Mouse (Mus musculus) forebrain, embryonic 16.5 days (tissue): ENCODE data around the gene Olfr354. TPM values are rescaled to one million over a fixed set of nuclear protein-coding genes. Genes with fewer than 3 reads are reported as not detected.

Experiments used
- ATAC-seq: fragments of 200-750 bp; cut with Nextera tagmentation; 2 replicates; pipeline ENCODE4 v1.8.0; 2017; ENCODE audit warnings: mild to moderate bottlenecking, moderate library complexity
- H3K27ac ChIP-seq: fragments of 300-500 bp; sonication (generic); 2 replicates; pipeline ENCODE4 v1.5.1; 2014; ENCODE audit warnings: low read length, control low read depth
- H3K27me3 ChIP-seq: fragments of 300-500 bp; sonication (generic); replicated peaks from 2 replicates; pipeline ENCODE4 v1.6.1; 2014; ENCODE audit warnings: low read length; ENCODE audit not compliant: control insufficient read depth, insufficient read depth
- H3K36me3 ChIP-seq: fragments of 300-500 bp; sonication (generic); 2 replicates; pipeline ENCODE4 v1.6.1; 2014; ENCODE audit not compliant: control insufficient read depth, insufficient read depth
- H3K4me1 ChIP-seq: fragments of 300-500 bp; sonication (generic); replicated peaks from 2 replicates; pipeline ENCODE4 v1.6.1; 2014; ENCODE audit warnings: low read length; ENCODE audit not compliant: control insufficient read depth, insufficient read depth
- H3K4me2 ChIP-seq: fragments of 300-500 bp; sonication (generic); 2 replicates; pipeline ENCODE4 v1.6.1; 2014; ENCODE audit warnings: mild to moderate bottlenecking, low read length, control low read depth
- H3K4me3 ChIP-seq: fragments of 300-500 bp; sonication (generic); replicated peaks from 2 replicates; pipeline ENCODE4 v1.5.1; 2014; ENCODE audit warnings: mild to moderate bottlenecking, low read length, control low read depth
- H3K9ac ChIP-seq: fragments of 300-500 bp; sonication (generic); replicated peaks from 2 replicates; pipeline ENCODE4 v1.6.1; 2014; ENCODE audit warnings: low read depth, low read length, control low read depth
- H3K9me3 ChIP-seq: fragments of 300-500 bp; sonication (generic); 2 replicates; pipeline ENCODE4 v1.6.1; 2016; ENCODE audit warnings: low read length; ENCODE audit not compliant: control insufficient read depth
- WGBS: fragments of 180-500 bp; shearing (Covaris S2); extraction: QIAGEN DNeasy Blood & Tissue Kit; methylation state at CpG from one replicate; pipeline ENCODE4 v1.1.7; 2014; 5-methylcytosine and 5-hydroxymethylcytosine counted together
- polyA plus RNA-seq: library from polyadenylated mRNA; unstranded; fragments of >200 nt; fragmentation: Nextera tagmentation; extraction: Ambion mirVana; gene quantifications from 2 replicates; pipeline ENCODE4 v1.2.1, GENCODE M21; 2015

Gene Olfr354
- not detected in 2 replicates for polyA plus RNA-seq

GRCm38 (mm10) chr2:36905380-36905779, at the start of gene Olfr354:
TSS of gene Olfr354 (plus strand) at chr2:36905680.
- ATAC-seq: no peak
- no peaks in the 10 kb centered on the region for H3K4me1 ChIP-seq
- H3K4me2 ChIP-seq: no peak within 1 kb of the TSS
- no peak within 1 kb of the TSS for H3K9ac ChIP-seq
- no peak within 1 kb of the TSS for H3K4me3 ChIP-seq
- H3K27ac ChIP-seq: no peak within 1 kb of the TSS
- H3K27me3 ChIP-seq: no peaks in the 10 kb centered on the region
- H3K9me3 ChIP-seq: peaks cover 10% of the 10 kb centered on the region; the same call in 1 of the 2 replicates
- H3K36me3 ChIP-seq: no peaks in the 10 kb centered on the region

DNA sequence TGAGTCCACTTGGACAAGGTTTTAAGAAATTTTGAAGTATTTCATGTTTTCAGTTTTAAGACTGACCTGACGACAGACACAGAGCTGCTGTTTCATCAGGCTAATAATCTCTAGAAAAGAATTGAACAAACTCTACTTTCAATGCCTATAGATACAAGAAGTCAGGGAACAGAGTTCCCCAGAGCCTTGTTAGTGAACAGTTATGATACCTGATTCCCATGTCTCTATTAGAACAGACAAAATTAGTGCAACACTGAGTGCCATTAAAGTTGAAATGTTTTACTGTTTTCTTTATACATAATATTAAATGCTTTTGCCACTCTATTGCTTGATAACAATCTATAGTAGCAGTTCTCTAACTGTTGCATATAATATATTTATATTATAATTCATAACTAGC, 42.9 kb upstream of the Olfr354 start, which contains the start of gene Olfr351:
Olfr351 (minus strand) TSS at position 101 of the 400 bp plus-strand sequence.
- H3K4me2 ChIP-seq: no peak within 1 kb of the TSS
- 67% methylated on average over 1 of the region's 1 CpGs for WGBS

DNA sequence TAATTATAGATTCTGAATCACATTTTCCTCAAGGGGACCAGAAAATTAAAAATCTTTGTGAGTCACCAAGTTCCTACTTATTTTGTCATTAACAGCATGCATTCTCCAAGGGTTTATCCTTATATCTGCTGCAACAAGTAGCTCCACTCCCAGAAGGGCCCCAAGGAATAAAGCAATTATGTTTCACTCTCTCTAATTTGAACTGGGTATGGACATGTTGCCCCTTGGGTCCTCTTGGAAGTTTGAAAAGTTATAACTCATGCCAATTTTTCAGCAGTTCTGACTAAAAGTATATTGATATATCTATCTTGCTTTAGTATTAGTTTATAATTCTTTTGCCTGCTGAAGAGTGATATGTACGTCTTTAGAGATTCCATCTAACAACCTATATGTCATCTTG, 37.3 kb upstream of the Olfr354 start, which contains the start of gene Olfr352:
Olfr352 (plus strand) TSS at position 301 of the 400 bp plus-strand sequence.
- no peaks in the 10 kb centered on the region for H3K27me3 ChIP-seq
- no peak for ATAC-seq
- no peaks in the 10 kb centered on the region for H3K36me3 ChIP-seq
- no peak within 1 kb of the TSS for H3K4me3 ChIP-seq
- 84% methylated on average over 1 of the region's 1 CpGs for WGBS
- H3K4me1 ChIP-seq: no peaks in the 10 kb centered on the region
- no peak within 1 kb of the TSS for H3K9ac ChIP-seq
- H3K27ac ChIP-seq: no peak within 1 kb of the TSS
- peaks cover 17% of the 10 kb centered on the region; the same call in 1 of the 2 replicates for H3K9me3 ChIP-seq
- no peak within 1 kb of the TSS for H3K4me2 ChIP-seq

More for the DNA sequence above, 42.9 kb upstream of the Olfr354 start, which contains the start of gene Olfr351:
- no peak within 1 kb of the TSS for H3K4me3 ChIP-seq
- no peak within 1 kb of the TSS for H3K9ac ChIP-seq
- no peak within 1 kb of the TSS for H3K27ac ChIP-seq
- no peak for ATAC-seq
- H3K27me3 ChIP-seq: no peaks in the 10 kb centered on the region
- H3K36me3 ChIP-seq: no peaks in the 10 kb centered on the region
- H3K9me3 ChIP-seq: peaks cover 15% of the 10 kb centered on the region
- H3K4me1 ChIP-seq: no peaks in the 10 kb centered on the region

DNA sequence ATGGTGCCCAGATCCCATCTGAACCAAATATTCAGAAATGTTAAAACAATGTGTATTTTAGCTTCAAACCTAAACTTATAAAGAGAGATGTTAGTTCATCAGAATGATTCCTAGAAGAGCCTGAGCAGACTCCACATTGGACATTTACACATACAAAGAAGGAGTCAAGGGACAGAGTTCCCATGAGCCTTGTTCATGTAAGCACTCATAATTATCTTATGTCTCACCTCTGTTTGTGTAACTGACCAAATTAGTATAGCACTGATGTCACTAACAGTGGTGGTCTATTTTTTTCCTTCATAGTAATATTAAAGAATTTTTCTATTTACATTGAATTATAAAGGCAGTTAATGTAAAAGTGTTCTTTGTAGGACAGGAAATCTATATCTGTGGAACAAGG, 12.6 kb upstream of the Olfr354 start, which contains the start of gene Olfr353:
Olfr353 (minus strand) TSS at position 101 of the 400 bp plus-strand sequence.
- H3K4me2 ChIP-seq: no peak within 1 kb of the TSS
- H3K36me3 ChIP-seq: no peaks in the 10 kb centered on the region
- no peaks in the 10 kb centered on the region for H3K4me1 ChIP-seq
- ATAC-seq: no peak
- H3K9ac ChIP-seq: no peak within 1 kb of the TSS
- H3K27me3 ChIP-seq: no peaks in the 10 kb centered on the region
- peaks cover 14% of the 10 kb centered on the region; the same call in 1 of the 2 replicates for H3K9me3 ChIP-seq
- no peak within 1 kb of the TSS for H3K4me3 ChIP-seq
- H3K27ac ChIP-seq: no peak within 1 kb of the TSS

DNA sequence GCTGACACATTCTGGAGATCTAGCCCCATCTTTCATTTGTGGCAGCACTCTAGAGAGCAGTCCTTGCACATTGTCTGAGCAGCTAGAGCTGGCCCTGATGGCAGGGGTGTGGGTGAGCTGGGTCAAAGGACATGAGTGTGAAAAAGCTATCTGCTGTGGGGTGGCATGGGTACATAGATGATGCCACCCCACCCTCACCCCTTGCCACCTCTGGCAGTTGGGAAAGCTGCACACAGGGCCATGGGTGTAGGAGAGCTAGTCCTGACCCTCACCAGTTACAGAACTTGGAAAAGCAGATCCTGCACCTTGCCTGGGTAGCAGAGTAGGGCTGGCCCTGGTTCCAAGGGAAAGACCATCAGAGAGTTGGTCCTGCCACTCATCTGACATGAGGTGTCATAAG, 8.4 kb upstream of the Olfr354 start:
- Histone ChIP-seq H3K4me3 (no peak overlapping the region), H3K36me3 (no peaks in the 10 kb centered on the region), H3K9ac (no peak overlapping the region), H3K4me1 (no peaks in the 10 kb centered on the region), H3K27ac (no peak overlapping the region), H3K4me2 (no peak overlapping the region), H3K27me3 (no peaks in the 10 kb centered on the region), H3K9me3 (0 out of 2 replicates have a peak, but pooled peaks cover 12% of the 10 kb centered on the region)
- ATAC-seq: no peak

DNA sequence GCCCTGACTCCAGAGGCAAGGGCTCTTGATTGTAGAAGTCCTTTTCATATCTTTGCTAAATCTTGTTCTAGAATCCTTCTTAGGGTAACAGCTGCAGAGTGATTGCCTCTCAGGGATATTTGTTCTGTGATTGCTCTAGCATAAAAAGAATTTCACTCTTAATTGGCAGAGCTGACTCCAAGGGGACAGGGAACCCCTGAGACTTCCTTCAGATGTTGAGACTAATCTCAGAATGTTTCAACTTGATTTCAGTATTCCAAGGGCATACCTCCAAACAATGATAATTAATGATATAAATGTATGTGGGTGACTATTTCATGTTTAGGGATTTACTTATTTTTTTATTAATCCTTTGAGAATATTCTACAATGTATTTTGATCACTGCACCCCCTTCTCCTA, 23.3 kb downstream of the Olfr354 start, which contains the start of gene Olfr355:
Olfr355 (minus strand) TSS at position 101 of the 400 bp plus-strand sequence.
- Histone ChIP-seq H3K4me2 (no peak within 1 kb of the TSS), H3K27ac (no peak within 1 kb of the TSS), H3K4me3 (no peak within 1 kb of the TSS), H3K9ac (no peak within 1 kb of the TSS), H3K9me3 (no peaks in the 10 kb centered on the region; the same call in 1 of the 2 replicates), H3K36me3 (no peaks in the 10 kb centered on the region), H3K27me3 (no peaks in the 10 kb centered on the region), H3K4me1 (no peaks in the 10 kb centered on the region)
- ATAC-seq: no peak

GRCm38 (mm10) chr2:36936821-36937220, 31.3 kb downstream of the Olfr354 start, which contains the start of gene Olfr356:
TSS of gene Olfr356 (plus strand) at chr2:36937121.
- no peaks in the 10 kb centered on the region for H3K36me3 ChIP-seq
- H3K9ac ChIP-seq: no peak within 1 kb of the TSS
- H3K9me3 ChIP-seq: peaks cover 5% of the 10 kb centered on the region
- no peak within 1 kb of the TSS for H3K4me2 ChIP-seq
- 86% methylated on average over 2 of the region's 2 CpGs for WGBS
- no peak for ATAC-seq
- H3K27me3 ChIP-seq: no peaks in the 10 kb centered on the region
- no peak within 1 kb of the TSS for H3K27ac ChIP-seq
- H3K4me3 ChIP-seq: no peak within 1 kb of the TSS
- no peaks in the 10 kb centered on the region for H3K4me1 ChIP-seq

Other genes starting within 250 kb of the Olfr354 start
- gene Olfr346, start 219.9 kb upstream of the Olfr354 start, polyA plus RNA-seq: not detected in 2 replicates
- not detected in 2 replicates for gene Olfr347, start 173.8 kb upstream of the Olfr354 start, polyA plus RNA-seq
- gene Olfr348, start 121.4 kb upstream of the Olfr354 start, polyA plus RNA-seq: not detected in 2 replicates
- not detected in 2 replicates for gene Olfr50, start 115.1 kb upstream of the Olfr354 start, polyA plus RNA-seq
- gene Olfr3, start 88.6 kb upstream of the Olfr354 start, polyA plus RNA-seq: not detected in 2 replicates
- not detected in 2 replicates for gene Olfr350, start 59.4 kb upstream of the Olfr354 start, polyA plus RNA-seq
- not detected in 2 replicates for gene Olfr351, start 43.0 kb upstream of the Olfr354 start, polyA plus RNA-seq
- gene Olfr352, start 37.2 kb upstream of the Olfr354 start, polyA plus RNA-seq: not detected in 2 replicates
- gene Olfr353, start 12.7 kb upstream of the Olfr354 start, polyA plus RNA-seq: not detected in 2 replicates
- not detected in 2 replicates for gene Olfr355, start 23.2 kb downstream of the Olfr354 start, polyA plus RNA-seq
- gene Olfr356, start 31.4 kb downstream of the Olfr354 start, polyA plus RNA-seq: not detected in 2 replicates
- not detected in 2 replicates for gene Olfr357, start 88.1 kb downstream of the Olfr354 start, polyA plus RNA-seq
- not detected in 2 replicates for gene Olfr358, start 103.7 kb downstream of the Olfr354 start, polyA plus RNA-seq
- not detected in 2 replicates for gene Olfr360, start 160.1 kb downstream of the Olfr354 start, polyA plus RNA-seq
- not detected in 2 replicates for gene Olfr361, start 183.6 kb downstream of the Olfr354 start, polyA plus RNA-seq
- gene Olfr362, start 212.2 kb downstream of the Olfr354 start, polyA plus RNA-seq: not detected in 2 replicates
- not detected in 2 replicates for gene Olfr364-ps1, start 233.6 kb downstream of the Olfr354 start, polyA plus RNA-seq